Mouse (Mus musculus): ENCODE data around the gene Hoxc13. TPM values are rescaled to one million over a fixed set of nuclear protein-coding genes. Genes with fewer than 3 reads are reported as not detected.

Gene Hoxc13
- polyA plus RNA-seq, 1 experiment = not detected

DNA sequence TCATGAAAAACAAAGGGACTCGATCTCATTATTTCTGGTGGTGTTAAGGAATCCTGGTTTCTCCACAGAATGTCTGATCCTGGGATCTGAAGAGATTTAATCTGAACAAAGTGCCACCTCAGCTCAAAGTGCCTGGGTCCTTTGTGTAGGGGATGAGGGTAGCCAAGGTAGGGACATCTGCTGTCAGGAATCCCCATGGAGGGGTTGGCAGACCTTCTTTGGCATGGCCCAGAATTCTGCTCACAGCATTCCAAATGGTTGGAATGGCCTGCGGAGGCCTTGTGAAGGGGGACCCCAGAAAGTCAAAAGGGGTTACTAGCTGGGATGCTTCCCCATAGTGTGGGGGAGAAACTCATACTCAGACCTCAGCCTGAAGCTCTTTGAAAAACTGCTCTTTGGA lies 27.9 kb downstream of the Hoxc13 start:
- no peak overlapping the region for H3K4me3 ChIP-seq (ENCODE audit: insufficient read depth, low read depth, low read length)
- no peaks in the 10 kb centered on the region for H3K4me1 ChIP-seq (ENCODE audit: control insufficient read depth, insufficient read depth, insufficient read length, low read length)
- H3K27ac ChIP-seq (replicated peaks; ENCODE audit: low read depth, low read length) = no peak overlapping the region

GRCm38 (mm10) chr15:102949696-102950095 lies 28.8 kb downstream of the Hoxc13 start:
- no peak overlapping the region for H3K4me3 ChIP-seq (ENCODE audit: insufficient read depth, low read depth, low read length)

GRCm38 (mm10) chr15:102950877-102951276 lies 30.0 kb downstream of the Hoxc13 start:
- Histone ChIP-seq H3K27ac (replicated peaks; ENCODE audit: low read depth, low read length) (no peak overlapping the region), H3K4me1 (ENCODE audit: control insufficient read depth, insufficient read depth, insufficient read length, low read length) (no peaks in the 10 kb centered on the region), H3K4me3 (ENCODE audit: insufficient read depth, low read depth, low read length) (no peak overlapping the region)

More at GRCm38 (mm10) chr15:102949696-102950095, 28.8 kb downstream of the Hoxc13 start:
- no peak overlapping the region for H3K27ac ChIP-seq (replicated peaks; ENCODE audit: low read depth, low read length)
- H3K4me1 ChIP-seq (ENCODE audit: control insufficient read depth, insufficient read depth, insufficient read length, low read length) = no peaks in the 10 kb centered on the region

- Histone ChIP-seq H3K27ac (replicated peaks; ENCODE audit: low read depth, low read length) (no peak overlapping the region), H3K4me3 (ENCODE audit: insufficient read depth, low read depth, low read length) (no peak overlapping the region), H3K4me1 (ENCODE audit: control insufficient read depth, insufficient read depth, insufficient read length, low read length) (no peaks in the 10 kb centered on the region)
Observed at GRCm38 (mm10) chr15:102953561-102953960, 32.7 kb downstream of the Hoxc13 start.

GRCm38 (mm10) chr15:102954192-102955006 lies 33.5 kb downstream of the Hoxc13 start, which contains the start of gene Hoxc11:
TSS of gene Hoxc11 (plus strand) at chr15:102954427.
- Histone ChIP-seq H3K4me3 (ENCODE audit: insufficient read depth, low read depth, low read length) (no peak within 1 kb of the TSS), H3K27ac (replicated peaks; ENCODE audit: low read depth, low read length) (no peak within 1 kb of the TSS), H3K4me1 (ENCODE audit: control insufficient read depth, insufficient read depth, insufficient read length, low read length) (no peaks in the 10 kb centered on the region)

DNA sequence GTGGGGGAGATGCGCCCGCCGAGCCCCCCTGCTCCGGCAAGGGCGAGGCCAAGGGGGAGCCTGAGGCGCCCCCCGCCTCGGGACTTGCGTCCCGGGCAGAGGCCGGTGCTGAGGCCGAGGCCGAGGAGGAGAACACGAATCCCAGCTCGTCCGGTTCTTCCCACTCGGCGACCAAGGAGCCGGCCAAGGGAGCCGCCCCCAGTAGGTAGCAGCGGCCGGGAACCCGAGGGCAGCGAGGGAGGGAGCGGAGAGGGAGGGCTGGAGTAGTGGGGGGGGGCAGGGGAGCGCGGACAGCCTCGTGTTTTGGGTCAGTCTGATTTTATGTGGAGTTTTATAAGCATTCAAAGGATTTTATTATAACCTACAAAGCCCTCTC lies 34.1 kb downstream of the Hoxc13 start:
- no peaks in the 10 kb centered on the region for H3K4me1 ChIP-seq (ENCODE audit: control insufficient read depth, insufficient read depth, insufficient read length, low read length)
- H3K27ac ChIP-seq (replicated peaks; ENCODE audit: low read depth, low read length) = no peak overlapping the region
- no peak overlapping the region for H3K4me3 ChIP-seq (ENCODE audit: insufficient read depth, low read depth, low read length)

DNA sequence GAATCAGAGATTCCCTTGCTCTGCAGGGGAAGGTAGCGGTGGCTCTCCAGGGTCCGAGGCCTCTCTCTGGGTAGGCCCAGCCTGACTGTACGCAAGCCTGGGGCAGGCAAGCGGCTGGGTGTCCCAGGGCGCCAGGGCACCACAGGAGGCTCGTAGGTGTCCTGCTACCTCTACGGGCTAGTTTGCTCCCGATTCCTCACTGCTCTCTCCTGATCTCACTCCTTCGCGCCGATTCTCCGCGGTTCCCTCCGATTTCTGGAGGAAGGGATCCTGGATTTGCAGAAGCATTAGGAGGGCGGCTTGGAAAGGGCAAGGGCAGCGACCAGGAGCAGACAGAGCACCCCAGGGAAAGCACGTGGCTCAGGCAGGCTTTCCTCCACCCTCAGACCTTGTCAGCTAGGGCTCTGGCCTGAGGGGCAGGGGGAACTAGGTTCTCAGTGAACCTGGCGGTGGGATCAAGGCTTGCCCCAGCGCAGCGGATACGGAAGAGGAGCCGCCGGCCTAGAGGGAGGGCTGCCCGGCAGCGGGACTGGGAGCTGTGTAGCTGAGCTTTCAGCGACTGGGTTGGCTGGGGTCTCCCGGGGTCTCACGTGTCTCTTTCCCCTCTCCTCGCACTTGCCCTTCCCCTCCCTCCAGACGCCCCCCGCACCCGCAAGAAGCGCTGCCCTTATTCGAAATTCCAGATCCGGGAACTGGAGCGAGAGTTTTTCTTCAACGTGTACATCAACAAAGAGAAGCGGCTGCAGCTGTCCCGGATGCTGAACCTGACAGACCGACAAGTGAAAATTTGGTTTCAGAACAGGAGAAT lies 35.1 kb downstream of the Hoxc13 start:
- Histone ChIP-seq H3K4me3 (ENCODE audit: insufficient read depth, low read depth, low read length) (no peak overlapping the region), H3K4me1 (ENCODE audit: control insufficient read depth, insufficient read depth, insufficient read length, low read length) (no peaks in the 10 kb centered on the region), H3K27ac (replicated peaks; ENCODE audit: low read depth, low read length) (no peak overlapping the region)

DNA sequence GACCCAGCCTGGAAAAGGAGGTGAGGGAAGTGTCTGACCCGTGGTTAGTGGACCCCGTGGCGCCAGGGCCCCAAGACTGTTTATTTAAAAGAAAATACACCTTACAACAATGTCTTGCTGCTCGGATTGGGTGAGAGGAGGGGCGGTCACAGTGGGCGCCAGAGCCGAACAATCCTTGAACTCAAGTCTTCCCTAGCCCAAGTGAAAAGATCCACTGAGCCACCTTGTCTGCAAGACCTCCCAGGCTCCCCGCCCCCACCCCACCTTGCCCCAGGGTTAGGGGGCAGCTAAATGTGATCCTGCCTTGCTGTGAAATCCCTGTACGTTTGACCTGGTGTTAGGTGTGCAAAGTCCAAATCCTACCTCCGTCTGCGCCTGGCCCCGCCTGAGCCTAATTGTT lies 36.0 kb downstream of the Hoxc13 start:
- H3K27ac ChIP-seq (replicated peaks; ENCODE audit: low read depth, low read length) = no peak overlapping the region
- no peak overlapping the region for H3K4me3 ChIP-seq (ENCODE audit: insufficient read depth, low read depth, low read length)
- H3K4me1 ChIP-seq (ENCODE audit: control insufficient read depth, insufficient read depth, insufficient read length, low read length) = no peaks in the 10 kb centered on the region

GRCm38 (mm10) chr15:102959663-102960191 lies 38.8 kb downstream of the Hoxc13 start:
- Histone ChIP-seq H3K27ac (replicated peaks; ENCODE audit: low read depth, low read length) (no peak overlapping the region), H3K4me3 (ENCODE audit: insufficient read depth, low read depth, low read length) (no peak overlapping the region)

DNA sequence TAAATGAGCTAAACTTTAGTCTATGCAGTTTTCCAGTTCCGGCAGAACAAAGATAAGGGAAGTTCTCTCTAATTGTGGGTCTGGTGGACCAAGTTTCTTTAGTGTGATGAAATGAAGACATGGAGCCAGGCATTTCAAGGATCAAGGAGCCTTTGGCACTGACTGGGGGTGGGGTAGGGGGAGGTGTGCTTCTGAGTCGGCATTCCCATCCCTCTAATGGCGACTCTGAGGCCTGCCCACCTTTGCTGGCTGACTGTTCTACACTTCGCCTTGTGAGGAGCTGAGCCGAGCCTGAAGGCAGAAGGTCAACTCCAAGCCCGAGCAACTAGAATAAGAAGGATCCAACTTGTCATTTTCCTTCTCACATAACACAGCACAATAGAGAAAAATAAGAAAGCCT lies 40.8 kb downstream of the Hoxc13 start:
- Histone ChIP-seq H3K27ac (replicated peaks; ENCODE audit: low read depth, low read length) (no peak overlapping the region), H3K4me3 (ENCODE audit: insufficient read depth, low read depth, low read length) (no peak overlapping the region), H3K4me1 (ENCODE audit: control insufficient read depth, insufficient read depth, insufficient read length, low read length) (no peaks in the 10 kb centered on the region)

More at GRCm38 (mm10) chr15:102959663-102960191, 38.8 kb downstream of the Hoxc13 start:
- no peaks in the 10 kb centered on the region for H3K4me1 ChIP-seq (ENCODE audit: control insufficient read depth, insufficient read depth, insufficient read length, low read length)

GRCm38 (mm10) chr15:102962492-102962891 lies 41.6 kb downstream of the Hoxc13 start:
- no peak overlapping the region for H3K27ac ChIP-seq (replicated peaks; ENCODE audit: low read depth, low read length)
- H3K4me3 ChIP-seq (ENCODE audit: insufficient read depth, low read depth, low read length) = no peak overlapping the region
- no peaks in the 10 kb centered on the region for H3K4me1 ChIP-seq (ENCODE audit: control insufficient read depth, insufficient read depth, insufficient read length, low read length)

DNA sequence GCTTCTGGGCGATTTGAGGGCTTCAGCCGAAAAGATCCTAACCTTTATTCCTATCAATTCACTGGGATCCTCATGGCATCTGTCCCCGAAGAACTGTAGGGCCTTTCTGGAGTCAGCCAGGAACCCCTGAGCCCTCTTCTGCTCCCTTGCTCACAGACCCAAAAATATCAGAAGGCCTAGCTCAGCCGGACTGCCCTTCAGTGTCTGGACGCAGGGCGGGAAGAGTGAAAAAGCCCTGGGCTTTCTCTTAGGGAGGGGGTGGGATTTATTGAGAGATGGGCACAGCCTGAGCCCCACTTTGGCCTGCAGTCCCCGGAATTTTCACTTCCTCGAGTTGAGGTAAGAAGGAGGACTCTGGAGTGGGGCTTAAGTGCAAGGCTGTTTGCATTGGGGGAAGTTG lies 42.4 kb downstream of the Hoxc13 start:
- no peak overlapping the region for H3K27ac ChIP-seq (replicated peaks; ENCODE audit: low read depth, low read length)
- no peak overlapping the region for H3K4me3 ChIP-seq (ENCODE audit: insufficient read depth, low read depth, low read length)

GRCm38 (mm10) chr15:102963671-102964640 lies 43.1 kb downstream of the Hoxc13 start:
- no peaks in the 10 kb centered on the region for H3K4me1 ChIP-seq (ENCODE audit: control insufficient read depth, insufficient read depth, insufficient read length, low read length)
- H3K27ac ChIP-seq (replicated peaks; ENCODE audit: low read depth, low read length) = no peak overlapping the region
- H3K4me3 ChIP-seq (ENCODE audit: insufficient read depth, low read depth, low read length) = no peak overlapping the region

More for the DNA sequence above, 42.4 kb downstream of the Hoxc13 start:
- H3K4me1 ChIP-seq (ENCODE audit: control insufficient read depth, insufficient read depth, insufficient read length, low read length) = no peaks in the 10 kb centered on the region

GRCm38 (mm10) chr15:102965003-102965891 lies 44.3 kb downstream of the Hoxc13 start:
- no peak overlapping the region for H3K27ac ChIP-seq (replicated peaks; ENCODE audit: low read depth, low read length)
- H3K4me3 ChIP-seq (ENCODE audit: insufficient read depth, low read depth, low read length) = no peak overlapping the region

More at GRCm38 (mm10) chr15:102965003-102965891, 44.3 kb downstream of the Hoxc13 start:
- no peaks in the 10 kb centered on the region for H3K4me1 ChIP-seq (ENCODE audit: control insufficient read depth, insufficient read depth, insufficient read length, low read length)
